Mouse (Mus musculus): ENCODE measurements around the gene 2900026A02Rik.

- TF ChIP-seq POLR2A (IDR thresholded peaks at IDR 0.05; ENCODE audit: low read depth, low read length), result no peak
- TF ChIP-seq CTCF (IDR thresholded peaks at IDR 0.05; ENCODE audit: borderline replicate concordance, insufficient read depth, low read length), result no peak
Measured at GRCm38 (mm10) chr5:113100422-113100821, 120.6 kb downstream of the 2900026A02Rik start.
